Mouse (Mus musculus) forebrain, embryonic 13.5 days (tissue): ENCODE results near the gene Rbm39. TPM values are rescaled to one million over a fixed set of nuclear protein-coding genes. Genes with fewer than 3 reads are reported as not detected.

ENCODE experiments used
- ATAC-seq: fragments of 200-750 bp; cut with Nextera tagmentation; 2 replicates; pipeline ENCODE4 v1.8.0; 2017
- H3K27ac ChIP-seq: fragments of 300-500 bp; sonication (generic); 2 replicates; pipeline ENCODE4 v1.5.1; 2015; ENCODE audit warnings: inconsistent platforms, mild to moderate bottlenecking, moderate library complexity
- H3K27me3 ChIP-seq: fragments of 300-500 bp; sonication (generic); 2 replicates; pipeline ENCODE4 v1.6.1; 2015; ENCODE audit warnings: mild to moderate bottlenecking, inconsistent platforms
- H3K36me3 ChIP-seq: fragments of 300-500 bp; sonication (generic); 2 replicates; pipeline ENCODE4 v1.6.1; 2015; ENCODE audit warnings: mild to moderate bottlenecking, inconsistent platforms; ENCODE audit not compliant: poor library complexity, severe bottlenecking
- H3K4me1 ChIP-seq: fragments of 300-500 bp; sonication (generic); 2 replicates; pipeline ENCODE4 v1.6.1; 2015; ENCODE audit warnings: inconsistent platforms
- H3K4me2 ChIP-seq: fragments of 300-500 bp; sonication (generic); 2 replicates; pipeline ENCODE4 v1.6.1; 2015; ENCODE audit warnings: inconsistent platforms, mild to moderate bottlenecking, moderate library complexity
- H3K4me3 ChIP-seq: fragments of 300-500 bp; sonication (generic); 2 replicates; pipeline ENCODE4 v1.5.1; 2015; ENCODE audit warnings: mild to moderate bottlenecking, inconsistent platforms
- H3K9ac ChIP-seq: fragments of 300-500 bp; sonication (generic); 2 replicates; pipeline ENCODE4 v1.6.1; 2015; ENCODE audit warnings: mild to moderate bottlenecking, inconsistent platforms
- H3K9me3 ChIP-seq: fragments of 300-500 bp; sonication (generic); replicated peaks from 2 replicates; pipeline ENCODE4 v1.6.1; 2016; ENCODE audit warnings: inconsistent platforms
- WGBS: fragments of 180-500 bp; shearing (Covaris S2); methylation state at CpG from one replicate; pipeline ENCODE4 v1.1.7; 2015; 5-methylcytosine and 5-hydroxymethylcytosine counted together
- polyA plus RNA-seq: library from polyadenylated mRNA; unstranded; fragments of >200 nt; fragmentation: Nextera tagmentation; extraction: Ambion mirVana; gene quantifications from 2 replicates; pipeline ENCODE4 v1.2.1, GENCODE M21; 2015

Rbm39 gene
- 686 and 711 TPM in 2 replicates for polyA plus RNA-seq

- ATAC-seq, result peak; percentile 97
- peak within 1 kb of the TSS; percentile 89 for H3K4me2 ChIP-seq
- WGBS, result under 1% methylated on average over 47 of the region's 47 CpGs
- H3K36me3 ChIP-seq, result peaks cover 28% of the 10 kb centered on the region
- H3K27ac ChIP-seq, result peak within 1 kb of the TSS; percentile 98
- H3K4me3 ChIP-seq, result peak within 1 kb of the TSS; percentile 100
- peak within 1 kb of the TSS; percentile 100 for H3K9ac ChIP-seq
- no peaks in the 10 kb centered on the region for H3K27me3 ChIP-seq
- H3K9me3 ChIP-seq, result no peaks in the 10 kb centered on the region
- H3K4me1 ChIP-seq, result peaks cover 37% of the 10 kb centered on the region
Measured at GRCm38 (mm10) chr2:156180094-156180821, at the start of gene Rbm39. Gene Rbm39, minus strand, starts transcription at chr2:156180238.

- no peaks in the 10 kb centered on the region for H3K27me3 ChIP-seq
- no peaks in the 10 kb centered on the region for H3K4me1 ChIP-seq
- H3K36me3 ChIP-seq, result peaks cover 66% of the 10 kb centered on the region
- no peak overlapping the region for H3K27ac ChIP-seq
- no peak overlapping the region for H3K4me2 ChIP-seq
- no peak for ATAC-seq
- WGBS, result 97% methylated on average over 1 of the region's 1 CpGs
- H3K4me3 ChIP-seq, result no peak overlapping the region
- no peak overlapping the region for H3K9ac ChIP-seq
- H3K9me3 ChIP-seq, result no peaks in the 10 kb centered on the region
Measured at GRCm38 (mm10) chr2:156229171-156229570, 49.1 kb upstream of the Rbm39 start.

GRCm38 (mm10) chr2:156227689-156228088, 47.7 kb upstream of the Rbm39 start:
- Histone ChIP-seq H3K4me1 (no peaks in the 10 kb centered on the region), H3K27ac (no peak overlapping the region), H3K9ac (no peak overlapping the region), H3K9me3 (no peaks in the 10 kb centered on the region), H3K4me2 (no peak overlapping the region), H3K27me3 (no peaks in the 10 kb centered on the region), H3K36me3 (peaks cover 75% of the 10 kb centered on the region), H3K4me3 (no peak overlapping the region)
- 97% methylated on average over 1 of the region's 1 CpGs for WGBS
- ATAC-seq, result no peak

- H3K4me2 ChIP-seq, result no peak overlapping the region
- H3K9me3 ChIP-seq, result no peaks in the 10 kb centered on the region
- no peaks in the 10 kb centered on the region for H3K27me3 ChIP-seq
- no peak overlapping the region for H3K9ac ChIP-seq
- H3K36me3 ChIP-seq, result peaks cover 53% of the 10 kb centered on the region
- H3K27ac ChIP-seq, result no peak overlapping the region
- 92% methylated on average over 5 of the region's 5 CpGs for WGBS
- no peak for ATAC-seq
- H3K4me1 ChIP-seq, result no peaks in the 10 kb centered on the region
- H3K4me3 ChIP-seq, result no peak overlapping the region
Measured at GRCm38 (mm10) chr2:156224043-156224442, 44.0 kb upstream of the Rbm39 start.

GRCm38 (mm10) chr2:156222100-156222499, 42.1 kb upstream of the Rbm39 start:
- no peaks in the 10 kb centered on the region for H3K9me3 ChIP-seq
- H3K27ac ChIP-seq, result no peak overlapping the region
- H3K4me3 ChIP-seq, result no peak overlapping the region
- no peak overlapping the region for H3K4me2 ChIP-seq
- no peak for ATAC-seq
- H3K27me3 ChIP-seq, result no peaks in the 10 kb centered on the region
- H3K36me3 ChIP-seq, result peaks cover 37% of the 10 kb centered on the region
- no peaks in the 10 kb centered on the region for H3K4me1 ChIP-seq
- H3K9ac ChIP-seq, result no peak overlapping the region

- Histone ChIP-seq H3K4me3 (no peak overlapping the region), H3K36me3 (peaks cover 15% of the 10 kb centered on the region), H3K9ac (no peak overlapping the region), H3K4me1 (no peaks in the 10 kb centered on the region), H3K9me3 (no peaks in the 10 kb centered on the region), H3K27ac (no peak overlapping the region), H3K27me3 (no peaks in the 10 kb centered on the region), H3K4me2 (no peak overlapping the region)
- no peak for ATAC-seq
- 41% methylated on average over 1 of the region's 1 CpGs for WGBS
Measured at GRCm38 (mm10) chr2:156217786-156218185, 37.7 kb upstream of the Rbm39 start.

GRCm38 (mm10) chr2:156203917-156204316, 23.9 kb upstream of the Rbm39 start:
- H3K4me2 ChIP-seq, result no peak overlapping the region
- WGBS, result 91% methylated on average over 6 of the region's 6 CpGs
- no peak overlapping the region for H3K4me3 ChIP-seq

GRCm38 (mm10) chr2:156202848-156203437, 22.9 kb upstream of the Rbm39 start:
- WGBS, result 30% methylated on average over 3 of the region's 3 CpGs
- Histone ChIP-seq H3K4me1 (peaks cover 36% of the 10 kb centered on the region), H3K9ac (no peak overlapping the region), H3K27me3 (no peaks in the 10 kb centered on the region), H3K4me3 (no peak overlapping the region), H3K9me3 (no peaks in the 10 kb centered on the region), H3K27ac (peak overlapping the region; percentile 76), H3K36me3 (peaks cover 26% of the 10 kb centered on the region), H3K4me2 (no peak overlapping the region; the same call in 1 of the 2 replicates)
- peak; percentile 55; the same call in 1 of the 2 replicates for ATAC-seq

More at GRCm38 (mm10) chr2:156203917-156204316, 23.9 kb upstream of the Rbm39 start:
- H3K4me1 ChIP-seq, result peaks cover 27% of the 10 kb centered on the region
- H3K27ac ChIP-seq, result no peak overlapping the region
- peaks cover 27% of the 10 kb centered on the region for H3K36me3 ChIP-seq
- no peaks in the 10 kb centered on the region for H3K27me3 ChIP-seq
- ATAC-seq, result no peak
- H3K9me3 ChIP-seq, result no peaks in the 10 kb centered on the region
- no peak overlapping the region for H3K9ac ChIP-seq

- 95% methylated on average over 4 of the region's 4 CpGs for WGBS
- no peak for ATAC-seq
- no peak overlapping the region for H3K9ac ChIP-seq
Measured at GRCm38 (mm10) chr2:156201486-156201885, 21.4 kb upstream of the Rbm39 start.

GRCm38 (mm10) chr2:156199944-156200343, 19.9 kb upstream of the Rbm39 start:
- H3K27ac ChIP-seq, result no peak overlapping the region
- WGBS, result 56% methylated on average over 3 of the region's 3 CpGs

More at GRCm38 (mm10) chr2:156201486-156201885, 21.4 kb upstream of the Rbm39 start:
- Histone ChIP-seq H3K4me1 (peaks cover 41% of the 10 kb centered on the region), H3K4me2 (no peak overlapping the region), H3K27me3 (no peaks in the 10 kb centered on the region), H3K9me3 (no peaks in the 10 kb centered on the region), H3K4me3 (no peak overlapping the region), H3K36me3 (peaks cover 20% of the 10 kb centered on the region), H3K27ac (no peak overlapping the region)

GRCm38 (mm10) chr2:156197129-156197911, 17.3 kb upstream of the Rbm39 start:
- H3K4me1 ChIP-seq, result peaks cover 33% of the 10 kb centered on the region
- ATAC-seq, result no peak
- WGBS, result 3% methylated on average over 17 of the region's 17 CpGs

More at GRCm38 (mm10) chr2:156199944-156200343, 19.9 kb upstream of the Rbm39 start:
- H3K36me3 ChIP-seq, result peaks cover 20% of the 10 kb centered on the region
- 0 out of 2 replicates have a peak overlapping the region, but pooled peaks have one; percentile 6 for H3K4me2 ChIP-seq
- H3K27me3 ChIP-seq, result no peaks in the 10 kb centered on the region
- no peaks in the 10 kb centered on the region for H3K9me3 ChIP-seq
- no peak overlapping the region for H3K4me3 ChIP-seq
- ATAC-seq, result no peak
- H3K4me1 ChIP-seq, result peaks cover 46% of the 10 kb centered on the region
- no peak overlapping the region for H3K9ac ChIP-seq

More at GRCm38 (mm10) chr2:156197129-156197911, 17.3 kb upstream of the Rbm39 start:
- Histone ChIP-seq H3K9me3 (no peaks in the 10 kb centered on the region), H3K36me3 (peaks cover 14% of the 10 kb centered on the region), H3K4me2 (peak overlapping the region; percentile 63), H3K27ac (peak overlapping the region; percentile 98), H3K4me3 (peak overlapping the region; percentile 68), H3K27me3 (no peaks in the 10 kb centered on the region), H3K9ac (peak overlapping the region; percentile 87)
